Mouse (Mus musculus): ENCODE results near the gene Mphosph8. TPM values are rescaled to one million over a fixed set of nuclear protein-coding genes. Genes with fewer than 3 reads are reported as not detected.
A peak's percentile ranks its signal among the peaks of the same experiment; 100 is the strongest.

Gene Mphosph8
- total RNA-seq (2021): 10 to 100 TPM; 21.7 to 31.8 TPM

- intact Hi-C loops (cut with DNase I): loop anchor here (2.0 to 10.0 kb wide), 4 partner anchors 93 to 217 kb away; partner anchors contain the start of genes Cenpj, Parp4, Pspc1 and Zmym2
- peak; percentile 99 for DNase-seq
Measured at GRCm38 (mm10) chr14:56667969-56668802, at the start of gene Mphosph8. Mphosph8 (plus strand) TSS chr14:56668248.

GRCm38 (mm10) chr14:56620425-56620824 is 47.6 kb upstream of the Mphosph8 start:
- no peak for DNase-seq
- intact Hi-C loops (cut with DNase I): no loop called here

- DNase-seq: no peak
- intact Hi-C loops (cut with DNase I): no loop called here
Measured at GRCm38 (mm10) chr14:56626202-56626601, 41.8 kb upstream of the Mphosph8 start.

GRCm38 (mm10) chr14:56628336-56628735 is 39.7 kb upstream of the Mphosph8 start:
- intact Hi-C loops (cut with DNase I): no loop called here
- no peak for DNase-seq

GRCm38 (mm10) chr14:56631109-56631508 is 36.9 kb upstream of the Mphosph8 start:
- intact Hi-C loops (cut with DNase I): no loop called here
- DNase-seq: no peak

- intact Hi-C loops (cut with DNase I): no loop called here
- DNase-seq: no peak
Measured at GRCm38 (mm10) chr14:56647206-56647605, 20.8 kb upstream of the Mphosph8 start.

GRCm38 (mm10) chr14:56649448-56649847 is 18.6 kb upstream of the Mphosph8 start:
- intact Hi-C loops (cut with DNase I): no loop called here
- no peak for DNase-seq

GRCm38 (mm10) chr14:56665651-56666050 is 2.4 kb upstream of the Mphosph8 start:
- intact Hi-C loops (cut with DNase I): loop anchor here (5.0 to 10.0 kb wide), 3 partner anchors 112 to 219 kb away; partner anchors contain the start of genes Pspc1, Zmym2 and Zmym5
- DNase-seq: peak in 1 of 2 experiments; percentile 14

GRCm38 (mm10) chr14:56666909-56667308 is 1.1 kb upstream of the Mphosph8 start:
- no peak for DNase-seq
- intact Hi-C loops (cut with DNase I): loop anchor here (5.0 to 10.0 kb wide), 3 partner anchors 110 to 218 kb away; partner anchors contain the start of genes Pspc1, Zmym2 and Zmym5

- intact Hi-C loops (cut with DNase I): loop anchor here (2.0 to 10.0 kb wide), 4 partner anchors 94 to 216 kb away; partner anchors contain the start of genes Cenpj, Parp4, Pspc1 and Zmym2
- no peak for DNase-seq
Measured at GRCm38 (mm10) chr14:56669046-56669620, 1.1 kb downstream of the Mphosph8 start.

GRCm38 (mm10) chr14:56685426-56685825 is 17.4 kb downstream of the Mphosph8 start:
- intact Hi-C loops (cut with DNase I): no loop called here

GRCm38 (mm10) chr14:56689116-56689515 is 21.1 kb downstream of the Mphosph8 start:
- intact Hi-C loops (cut with DNase I): no loop called here
- DNase-seq: no peak

More at GRCm38 (mm10) chr14:56685426-56685825, 17.4 kb downstream of the Mphosph8 start:
- no peak for DNase-seq

GRCm38 (mm10) chr14:56689766-56690165 is 21.7 kb downstream of the Mphosph8 start:
- intact Hi-C loops (cut with DNase I): loop anchor here (5.0 kb wide), 1 partner anchor 103 kb away; no protein-coding TSS in a partner anchor
- no peak for DNase-seq

- no peak for DNase-seq
- intact Hi-C loops (cut with DNase I): no loop called here
Measured at GRCm38 (mm10) chr14:56695495-56695894, 27.4 kb downstream of the Mphosph8 start.

- intact Hi-C loops (cut with DNase I): no loop called here
- no peak for DNase-seq
Measured at GRCm38 (mm10) chr14:56697836-56698235, 29.8 kb downstream of the Mphosph8 start.

GRCm38 (mm10) chr14:56702644-56703043 is 34.6 kb downstream of the Mphosph8 start:
- intact Hi-C loops (cut with DNase I): no loop called here
- no peak for DNase-seq

GRCm38 (mm10) chr14:56705687-56706086 is 37.6 kb downstream of the Mphosph8 start:
- DNase-seq: no peak
- intact Hi-C loops (cut with DNase I): no loop called here

- intact Hi-C loops (cut with DNase I): no loop called here
- DNase-seq: no peak
Measured at GRCm38 (mm10) chr14:56726493-56726892, 58.4 kb downstream of the Mphosph8 start.

GRCm38 (mm10) chr14:56740175-56740574 is 72.1 kb downstream of the Mphosph8 start:
- no peak for DNase-seq

More at GRCm38 (mm10) chr14:56740175-56740574, 72.1 kb downstream of the Mphosph8 start:
- intact Hi-C loops (cut with DNase I): no loop called here

Data from heart, postnatal 36 days (tissue).